Mouse (Mus musculus): Measurements from ENCODE around the gene Lrig1.

DNA sequence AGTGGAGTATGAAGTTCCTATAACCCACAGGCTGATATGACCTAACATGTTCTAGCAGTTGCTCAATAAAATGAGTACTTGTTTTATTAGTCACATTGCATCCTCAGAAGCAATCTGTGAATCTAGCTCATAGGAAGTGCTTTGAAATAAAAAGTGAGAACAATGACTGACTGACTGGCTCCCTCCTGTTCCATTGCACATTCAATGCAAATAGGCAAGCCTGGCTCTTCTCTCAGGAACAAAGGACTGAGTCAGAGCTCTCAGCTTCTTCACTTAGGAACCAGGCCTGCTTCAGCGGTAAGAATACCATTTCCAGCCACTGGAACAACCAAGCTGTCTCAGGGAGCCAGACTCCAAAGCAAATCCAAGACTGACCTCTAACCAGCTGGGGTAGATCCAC is 64.6 kb downstream of the Lrig1 start:
- TF ChIP-seq NRF1 (IDR thresholded peaks at IDR 0.05; ENCODE audit: insufficient read depth, low read depth, low read length, poor library complexity, severe bottlenecking) (no peak), CHD1 (IDR thresholded peaks at IDR 0.05; ENCODE audit: low read depth, low read length) (no peak), MYC (IDR thresholded peaks at IDR 0.05; ENCODE audit: low read depth, low read length) (no peak), EP300 (IDR thresholded peaks at IDR 0.05; ENCODE audit: low read depth in 1 of 2, low read length in 2 of 2) (no peak), POLR2A (IDR thresholded peaks at IDR 0.05; ENCODE audit: control insufficient read depth in 1 of 2, insufficient read depth in 1 of 2, low read depth in 1 of 2, low read length in 2 of 2, poor library complexity in 1 of 2) (no peak), NELFE (IDR thresholded peaks at IDR 0.05; ENCODE audit: low read depth, low read length) (no peak), MXI1 (IDR thresholded peaks at IDR 0.05; ENCODE audit: low read depth, low read length) (no peak), POLR2AphosphoS5 (IDR thresholded peaks at IDR 0.05; ENCODE audit: borderline replicate concordance, low read depth, low read length) (no peak), ZC3H11A (IDR thresholded peaks at IDR 0.05; ENCODE audit: low read depth, low read length) (no peak), CTCF (IDR thresholded peaks at IDR 0.05 in 2 of 3, conservative IDR thresholded peaks at IDR 0.05 in 1 of 3; ENCODE audit: control insufficient read depth in 1 of 3, insufficient read depth in 1 of 3, low read depth in 2 of 3, low read length in 3 of 3, poor library complexity in 1 of 3, severe bottlenecking in 1 of 3) (no peak), USF1 (IDR thresholded peaks at IDR 0.05; ENCODE audit: low read depth, low read length) (no peak), JUND (IDR thresholded peaks at IDR 0.05; ENCODE audit: low read depth, low read length) (no peak)
